Mouse (Mus musculus): ENCODE results near the gene Usb1.

- no peak for TF ChIP-seq CTCF (IDR thresholded peaks at IDR 0.05; ENCODE audit: extremely low read depth, insufficient read depth, low read length)
- no peak for TF ChIP-seq POLR2A (IDR thresholded peaks at IDR 0.05; ENCODE audit: extremely low read depth, insufficient read depth, low read length)
These were observed 19.2 kb upstream of the Usb1 start for GRCm38 (mm10) chr8:95312836-95313235.
